Mouse (Mus musculus): ENCODE results near the gene Nutf2.
"Not testable (repeated sequence)": the region's sequence is repeated elsewhere in the genome, so short reads cannot be mapped to it uniquely, and the experiment has no call there.

The Nutf2 gene

GRCm38 (mm10) chr8:105860143-105860981, at the start of gene Nutf2:
Gene Nutf2 (plus strand): TSS chr8:105860580.
- peak; percentile 99 for DNase-seq

GRCm38 (mm10) chr8:105811061-105811460, 49.3 kb upstream of the Nutf2 start:
- no peak for DNase-seq

GRCm38 (mm10) chr8:105811543-105811942, 48.8 kb upstream of the Nutf2 start:
- DNase-seq = no peak

GRCm38 (mm10) chr8:105812511-105812910, 47.9 kb upstream of the Nutf2 start:
- DNase-seq = peak; percentile 35

- no peak for DNase-seq
These were observed 47.1 kb upstream of the Nutf2 start for GRCm38 (mm10) chr8:105813241-105813640.

- DNase-seq = no peak
These were observed 40.7 kb upstream of the Nutf2 start for GRCm38 (mm10) chr8:105819659-105820058.

- no peak for DNase-seq
These were observed 39.5 kb upstream of the Nutf2 start for GRCm38 (mm10) chr8:105820925-105821324.

GRCm38 (mm10) chr8:105825506-105825905, 34.9 kb upstream of the Nutf2 start:
- no peak for DNase-seq

- DNase-seq = no peak
These were observed 34.0 kb upstream of the Nutf2 start for GRCm38 (mm10) chr8:105826379-105826778.

- DNase-seq = peak; percentile 99
These were observed 33.2 kb upstream of the Nutf2 start, which contains the start of the genes Ranbp10 and Tsnaxip1 for GRCm38 (mm10) chr8:105826861-105827848. Gene Ranbp10 (minus strand): TSS chr8:105827350. Gene Tsnaxip1 (plus strand): TSS chr8:105827731.

GRCm38 (mm10) chr8:105833740-105834139, 26.6 kb upstream of the Nutf2 start:
- not testable (repeated sequence) for DNase-seq

GRCm38 (mm10) chr8:105835318-105835717, 25.1 kb upstream of the Nutf2 start:
- DNase-seq = peak; percentile 73

- no peak for DNase-seq
These were observed 23.4 kb upstream of the Nutf2 start for GRCm38 (mm10) chr8:105836991-105837390.

GRCm38 (mm10) chr8:105839209-105839608, 21.2 kb upstream of the Nutf2 start:
- DNase-seq = no peak

- DNase-seq = no peak
These were observed 13.7 kb upstream of the Nutf2 start for GRCm38 (mm10) chr8:105846678-105847077.

GRCm38 (mm10) chr8:105850014-105850413, 10.4 kb upstream of the Nutf2 start:
- DNase-seq = no peak

GRCm38 (mm10) chr8:105850611-105851010, 9.8 kb upstream of the Nutf2 start:
- no peak for DNase-seq

- peak; percentile 83 for DNase-seq
These were observed 8.7 kb upstream of the Nutf2 start for GRCm38 (mm10) chr8:105851651-105852143.

GRCm38 (mm10) chr8:105852146-105852729, 8.1 kb upstream of the Nutf2 start:
- DNase-seq = no peak

- no peak for DNase-seq
These were observed 7.2 kb upstream of the Nutf2 start, which contains the start of gene Cenpt for GRCm38 (mm10) chr8:105853178-105853577. Gene Cenpt (minus strand): TSS chr8:105853278.

- no peak for DNase-seq
These were observed 6.1 kb upstream of the Nutf2 start for GRCm38 (mm10) chr8:105854303-105854702.

GRCm38 (mm10) chr8:105854715-105855216, 5.6 kb upstream of the Nutf2 start, which contains the start of gene Thap11:
Gene Thap11 (plus strand): TSS chr8:105855132.
- peak; percentile 90 for DNase-seq
